Mouse (Mus musculus) layer of hippocampus, adult 2 months (tissue): Measurements from ENCODE around the gene Bmpr2. TPM values are rescaled to one million over a fixed set of nuclear protein-coding genes. Genes with fewer than 3 reads are reported as not detected.

Experiments
- DNase-seq, 2 experiments: peaks; one replicate each; pipeline ENCODE4 v3.0.0; 2022; ENCODE audit warnings: low spot score in 2 of 2
- H3K27ac ChIP-seq: fragments of 200-600 bp; 2 replicates; pipeline ENCODE4 v1.8.1; 2022
- H3K4me3 ChIP-seq: fragments of 200-600 bp; 2 replicates; pipeline ENCODE4 v1.8.1; 2022; ENCODE audit warnings: mild to moderate bottlenecking
- CTCF ChIP-seq: fragments of 200-600 bp; conservative IDR thresholded peaks from 2 replicates; pipeline ENCODE4 v1.8.1; 2022; ENCODE audit warnings: antibody characterized with exemption, mild to moderate bottlenecking, moderate library complexity
- total RNA-seq, 2 experiments: library from RNA; stranded (reverse); gene quantifications; 2 replicates each; pipeline ENCODE4 v1.2.3; 2021

Bmpr2 gene
- total RNA-seq, 2 experiments from 2014 or later, result 90.3 to 91.2 TPM

DNA sequence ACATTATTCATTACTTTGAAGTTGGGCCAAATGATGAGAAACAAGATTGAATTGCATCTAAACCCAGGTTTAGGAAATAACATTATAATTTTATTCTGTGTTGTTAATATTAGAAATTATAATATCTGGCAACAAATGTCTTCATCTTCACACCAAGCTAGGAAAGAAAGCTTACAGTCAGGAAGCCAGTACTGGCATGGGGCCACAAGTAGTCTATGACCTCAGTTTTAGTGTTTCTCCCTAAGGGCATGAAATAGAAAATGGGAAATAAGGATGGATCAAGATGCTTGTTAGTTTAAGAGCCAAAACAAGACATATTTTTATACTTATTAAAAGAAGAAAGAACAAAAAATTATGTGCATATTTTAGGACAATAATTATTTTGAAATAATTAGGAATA lies 62.2 kb downstream of the Bmpr2 start:
- Histone ChIP-seq H3K4me3 (no peak overlapping the region), H3K27ac (no peak overlapping the region)
- no peak for TF ChIP-seq CTCF
- no peak for DNase-seq

DNA sequence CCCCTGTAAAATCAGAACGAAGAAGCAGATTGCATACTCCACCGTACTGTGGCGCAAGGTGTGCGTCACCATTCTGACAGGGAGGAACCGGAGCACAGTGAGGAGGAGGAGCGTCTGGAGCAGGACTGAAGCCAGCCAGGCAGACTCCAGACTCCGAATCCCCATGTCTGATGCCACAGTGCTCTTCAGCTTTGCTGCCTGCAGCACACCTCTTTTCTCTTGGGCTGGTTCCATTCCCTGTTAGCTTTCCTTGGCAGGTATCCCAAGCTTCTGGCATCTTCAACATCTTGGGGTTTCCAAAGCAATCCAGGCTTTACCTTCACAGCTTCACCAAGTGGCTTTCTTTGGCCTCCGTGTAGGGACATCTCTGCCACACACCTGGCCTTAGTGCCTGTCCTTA lies 63.4 kb downstream of the Bmpr2 start:
- no peak for TF ChIP-seq CTCF
- Histone ChIP-seq H3K27ac (no peak overlapping the region), H3K4me3 (no peak overlapping the region)
- DNase-seq, result peak; percentile 29 to 30

DNA sequence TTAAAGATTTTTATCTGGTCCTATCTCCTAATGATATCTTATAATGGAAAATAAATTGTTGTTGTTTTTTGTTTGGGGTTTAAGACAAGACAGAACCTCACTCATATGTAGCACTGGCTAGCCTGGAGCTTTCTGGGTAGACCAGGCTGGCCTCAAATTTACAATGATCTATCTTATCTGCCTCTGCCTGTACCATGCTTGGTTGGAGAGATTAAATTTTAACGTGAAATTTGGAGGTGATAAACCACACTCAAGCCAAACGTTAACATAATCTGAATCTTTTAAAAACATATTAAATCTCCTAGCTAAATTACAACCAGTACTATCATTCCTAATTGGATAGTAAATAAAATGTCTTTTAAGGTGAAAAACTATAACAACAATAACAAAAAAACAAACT lies 66.2 kb downstream of the Bmpr2 start:
- no peak overlapping the region for H3K4me3 ChIP-seq
- H3K27ac ChIP-seq, result no peak overlapping the region
- no peak for DNase-seq
- TF ChIP-seq CTCF, result no peak

DNA sequence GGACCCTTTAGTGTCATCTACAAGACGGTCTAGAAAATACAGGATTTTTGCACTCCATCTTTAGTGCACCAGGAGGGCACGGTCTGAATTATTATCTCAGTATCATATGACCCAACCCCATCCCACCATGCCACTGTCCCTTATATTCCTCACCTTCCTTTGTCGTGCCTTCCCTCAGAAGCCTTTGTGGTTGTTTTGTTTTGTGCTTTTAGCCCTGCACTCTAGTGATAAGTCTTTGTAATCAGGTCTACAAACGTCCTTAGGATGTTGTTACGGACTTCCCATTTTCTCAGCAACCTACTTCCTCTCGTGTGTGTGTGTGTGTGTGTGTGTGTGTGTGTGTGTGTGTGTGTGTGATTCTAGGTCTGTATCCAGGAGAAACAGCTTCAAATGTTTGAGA lies 67.0 kb downstream of the Bmpr2 start:
- TF ChIP-seq CTCF, result no peak
- Histone ChIP-seq H3K27ac (no peak overlapping the region), H3K4me3 (no peak overlapping the region)
- no peak for DNase-seq

DNA sequence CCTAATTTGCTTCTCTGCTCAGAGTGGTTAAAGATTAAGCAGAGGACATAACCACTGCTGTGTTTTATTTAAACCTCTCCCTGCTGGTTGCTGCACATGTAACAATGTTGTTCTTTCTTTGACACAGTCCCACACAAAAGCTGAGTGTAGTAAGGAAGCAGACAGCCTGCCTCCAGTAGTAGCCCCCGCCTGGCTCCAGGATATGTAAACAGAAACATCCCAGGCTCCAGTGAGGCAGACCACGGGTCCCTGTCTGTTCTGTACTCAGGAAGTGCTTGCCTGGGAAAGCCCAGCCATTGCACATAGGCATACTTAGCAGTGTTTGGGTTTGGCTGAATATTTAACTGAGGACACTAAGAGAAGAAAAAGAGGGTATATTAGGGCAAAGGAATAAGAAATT lies 70.5 kb downstream of the Bmpr2 start:
- Histone ChIP-seq H3K4me3 (no peak overlapping the region), H3K27ac (peak overlapping the region; percentile 21; the same call in 1 of the 2 replicates)
- DNase-seq, result peak; percentile 21 to 32
- 0 out of 2 replicates have a peak, but pooled peaks have one; percentile 7 for TF ChIP-seq CTCF

DNA sequence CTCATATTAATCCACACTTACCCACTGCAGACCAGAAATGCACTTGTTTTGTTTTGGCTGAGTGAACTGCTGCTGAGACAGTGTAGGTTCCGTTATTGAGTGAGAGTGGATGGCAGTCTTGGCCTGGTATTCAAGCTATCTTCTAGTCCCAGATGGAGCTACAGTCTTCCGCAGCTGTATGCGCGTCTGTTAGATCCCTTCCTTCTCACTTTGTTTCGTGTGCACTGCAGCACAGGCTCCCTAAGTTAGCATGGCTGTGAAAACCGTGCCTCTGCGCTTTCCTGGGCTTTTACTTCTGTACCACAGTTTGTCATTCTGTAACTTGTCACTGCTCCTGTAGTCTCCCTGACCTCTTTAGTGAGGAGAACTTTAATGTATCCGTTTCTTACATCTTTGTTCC lies 85.1 kb downstream of the Bmpr2 start:
- DNase-seq, result no peak
- H3K27ac ChIP-seq, result no peak overlapping the region
- H3K4me3 ChIP-seq, result no peak overlapping the region
- TF ChIP-seq CTCF, result no peak

DNA sequence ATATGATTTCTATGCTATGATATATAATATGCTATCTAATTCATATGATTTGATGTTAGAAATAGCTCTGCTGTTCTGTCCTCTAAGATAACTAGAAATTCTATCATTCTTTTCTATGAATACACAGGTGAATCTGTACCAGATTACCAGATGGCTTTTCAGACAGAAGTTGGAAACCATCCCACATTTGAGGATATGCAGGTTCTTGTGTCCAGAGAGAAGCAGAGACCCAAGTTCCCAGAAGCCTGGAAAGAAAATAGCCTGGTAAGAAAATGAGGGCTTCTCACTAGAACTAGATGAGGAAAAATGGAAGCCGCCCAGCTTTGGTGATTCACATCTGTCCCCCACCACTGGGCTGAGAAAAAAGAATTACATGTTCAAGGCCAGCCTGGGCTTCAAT lies 95.8 kb downstream of the Bmpr2 start:
- TF ChIP-seq CTCF, result no peak
- no peak for DNase-seq
- no peak overlapping the region for H3K27ac ChIP-seq
- no peak overlapping the region for H3K4me3 ChIP-seq

DNA sequence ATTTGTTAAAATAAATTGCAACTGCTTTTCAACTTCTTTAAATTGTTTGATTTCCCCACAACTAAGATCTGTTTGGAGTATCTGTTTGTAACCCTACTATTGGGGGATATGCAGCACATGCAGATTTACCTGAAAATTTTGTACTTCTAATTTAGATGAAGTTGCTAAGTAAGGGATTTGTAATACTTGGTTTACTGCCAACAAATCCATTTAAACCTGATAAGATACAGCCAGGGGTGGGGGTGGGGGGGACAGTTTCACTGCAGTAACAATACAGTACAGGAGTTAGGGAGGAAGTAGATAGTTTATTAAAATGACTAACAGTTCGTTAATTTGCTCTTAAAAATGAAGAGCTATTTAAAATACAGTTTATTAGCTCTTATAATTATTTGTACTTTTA lies 98.9 kb downstream of the Bmpr2 start:
- DNase-seq, result no peak
- Histone ChIP-seq H3K27ac (no peak overlapping the region), H3K4me3 (no peak overlapping the region)
- TF ChIP-seq CTCF, result no peak

DNA sequence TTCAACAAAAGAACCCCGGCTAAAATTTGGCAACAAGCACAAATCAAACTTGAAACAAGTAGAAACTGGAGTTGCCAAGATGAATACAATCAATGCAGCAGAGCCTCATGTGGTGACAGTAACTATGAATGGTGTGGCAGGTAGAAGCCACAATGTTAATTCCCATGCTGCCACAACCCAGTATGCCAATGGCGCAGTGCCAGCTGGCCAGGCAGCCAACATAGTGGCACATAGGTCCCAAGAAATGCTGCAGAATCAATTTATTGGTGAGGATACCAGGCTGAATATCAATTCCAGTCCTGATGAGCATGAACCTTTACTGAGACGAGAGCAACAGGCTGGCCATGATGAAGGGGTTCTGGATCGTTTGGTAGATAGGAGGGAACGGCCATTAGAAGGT lies 104.8 kb downstream of the Bmpr2 start:
- TF ChIP-seq CTCF, result no peak
- H3K27ac ChIP-seq, result no peak overlapping the region
- DNase-seq, result no peak
- no peak overlapping the region for H3K4me3 ChIP-seq

DNA sequence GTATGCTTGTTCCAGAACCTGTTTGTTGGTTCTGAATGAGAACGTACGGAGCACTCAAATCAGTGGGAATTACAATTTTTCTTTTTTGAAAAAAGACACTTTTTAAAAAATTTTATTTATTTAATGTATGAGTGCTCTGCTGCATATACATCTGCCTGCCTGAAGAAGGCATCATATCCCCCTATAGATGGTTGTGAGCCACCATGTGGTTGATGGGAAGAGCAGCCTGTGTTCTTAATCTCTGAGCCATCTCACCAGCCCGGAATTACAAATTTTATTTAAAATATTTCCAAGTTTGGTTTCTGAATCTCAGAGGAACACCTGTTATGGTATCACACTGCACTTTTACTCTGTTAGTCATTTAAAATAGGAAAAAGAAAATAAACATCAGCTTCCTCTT lies 110.8 kb downstream of the Bmpr2 start:
- TF ChIP-seq CTCF, result peak; percentile 66
- Histone ChIP-seq H3K27ac (no peak overlapping the region), H3K4me3 (no peak overlapping the region)
- DNase-seq, result no peak

DNA sequence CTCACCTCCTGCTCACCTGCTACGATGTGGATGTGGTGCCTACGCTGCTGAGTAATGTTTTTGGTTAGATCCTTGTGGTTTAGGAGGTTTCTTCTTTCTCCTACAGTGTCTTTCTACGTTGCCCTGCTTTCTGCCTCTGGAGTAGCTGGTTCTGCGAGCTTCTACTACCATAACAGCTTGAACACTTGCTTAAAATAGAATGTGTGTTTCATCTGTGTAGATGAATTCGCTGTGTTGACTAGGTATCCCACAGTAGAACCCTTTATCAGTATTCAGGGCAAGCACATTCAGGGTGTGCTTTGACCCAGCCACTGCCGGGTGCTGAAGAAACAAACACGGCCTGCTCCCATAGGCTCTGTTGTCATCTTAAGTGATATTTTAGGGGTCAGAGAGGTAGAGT lies 114.9 kb downstream of the Bmpr2 start:
- Histone ChIP-seq H3K27ac (no peak overlapping the region), H3K4me3 (no peak overlapping the region)
- TF ChIP-seq CTCF, result no peak
- no peak for DNase-seq

DNA sequence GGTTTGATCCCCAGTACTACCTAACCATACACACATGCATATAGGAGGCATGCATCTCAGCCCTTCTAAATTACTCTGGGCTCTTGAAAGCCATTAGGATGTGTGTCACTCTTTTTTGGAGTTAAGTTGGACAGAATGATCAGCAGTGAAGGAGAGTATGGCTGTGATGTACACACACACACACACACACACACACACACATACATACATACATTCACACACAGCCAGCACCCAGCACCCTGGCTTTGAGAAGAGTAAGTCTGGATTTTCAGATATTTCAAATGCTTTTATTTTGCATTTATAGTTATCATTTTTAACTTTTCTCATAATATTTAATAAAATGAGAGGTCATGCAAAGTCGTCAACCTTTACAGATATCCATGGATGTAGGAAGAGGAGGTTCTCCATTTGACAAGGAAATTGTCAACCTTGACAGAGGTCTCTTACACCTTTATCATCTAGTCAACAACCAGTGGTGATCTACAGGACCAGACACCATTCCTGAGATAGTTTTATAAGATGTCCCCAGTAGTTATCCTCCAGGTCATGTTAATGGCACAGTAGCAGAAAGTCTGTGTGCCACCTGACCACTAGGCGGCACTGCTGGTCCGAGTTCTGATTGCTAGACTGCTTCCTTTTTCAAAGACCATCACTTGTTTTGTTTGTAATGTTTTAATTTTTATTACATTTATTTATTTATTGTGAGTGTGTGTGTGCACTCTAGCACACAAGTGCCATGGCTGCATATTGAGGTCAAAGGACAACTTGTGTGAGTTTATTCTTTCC lies 120.3 kb downstream of the Bmpr2 start:
- DNase-seq, result peak; percentile 57 to 83
- no peak overlapping the region for H3K4me3 ChIP-seq
- H3K27ac ChIP-seq, result no peak overlapping the region
- TF ChIP-seq CTCF, result peak; percentile 97

DNA sequence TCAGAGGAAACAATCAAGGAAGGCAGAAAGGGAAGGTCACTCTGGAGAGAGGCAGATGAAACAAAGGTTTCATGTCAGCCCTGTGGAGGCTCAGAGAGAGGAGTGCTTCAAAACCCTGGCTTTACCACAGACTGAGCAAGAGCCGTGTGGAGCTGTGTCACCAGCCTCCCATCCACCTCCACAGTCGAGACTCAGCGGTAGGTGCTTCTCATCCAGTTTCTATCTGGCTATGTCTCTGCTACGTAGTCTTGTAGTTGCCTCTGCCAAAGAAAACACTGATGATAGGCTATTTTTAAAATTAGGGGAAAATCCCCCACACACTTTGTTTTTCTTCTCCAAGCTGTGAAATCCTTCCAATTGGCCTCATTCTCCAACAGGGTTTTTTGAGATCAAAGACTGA lies 123.7 kb downstream of the Bmpr2 start:
- no peak overlapping the region for H3K4me3 ChIP-seq
- TF ChIP-seq CTCF, result no peak
- no peak for DNase-seq
- H3K27ac ChIP-seq, result 0 out of 2 replicates have a peak overlapping the region, but pooled peaks have one; percentile 14

DNA sequence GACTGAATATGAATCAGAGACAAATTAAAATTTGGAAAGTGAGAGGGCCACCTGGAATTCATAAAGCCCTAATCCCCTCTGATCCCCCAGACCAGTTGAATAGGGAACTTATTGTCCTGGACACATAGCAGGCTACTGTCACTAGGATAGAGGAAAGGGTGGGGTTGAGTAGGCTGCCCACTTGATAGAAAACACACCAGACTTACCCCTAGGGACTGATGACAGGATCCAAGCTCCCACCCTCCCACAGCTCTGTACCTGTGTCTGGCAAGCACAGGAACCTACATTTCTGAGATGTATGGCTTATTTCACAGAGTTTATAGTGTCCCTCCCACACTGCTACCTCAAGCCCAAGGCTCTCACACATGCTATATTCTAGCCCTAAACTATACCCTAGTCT lies 124.8 kb downstream of the Bmpr2 start:
- DNase-seq, result no peak
- no peak for TF ChIP-seq CTCF
- no peak overlapping the region for H3K27ac ChIP-seq
- no peak overlapping the region for H3K4me3 ChIP-seq
